Mouse (Mus musculus): ENCODE measurements around the gene Tnpo1. TPM values are rescaled to one million over a fixed set of nuclear protein-coding genes. Genes with fewer than 3 reads are reported as not detected.

Gene Tnpo1
- total RNA-seq, 2 experiments from 2014 or later: 33.6 to 45.3 TPM

DNA sequence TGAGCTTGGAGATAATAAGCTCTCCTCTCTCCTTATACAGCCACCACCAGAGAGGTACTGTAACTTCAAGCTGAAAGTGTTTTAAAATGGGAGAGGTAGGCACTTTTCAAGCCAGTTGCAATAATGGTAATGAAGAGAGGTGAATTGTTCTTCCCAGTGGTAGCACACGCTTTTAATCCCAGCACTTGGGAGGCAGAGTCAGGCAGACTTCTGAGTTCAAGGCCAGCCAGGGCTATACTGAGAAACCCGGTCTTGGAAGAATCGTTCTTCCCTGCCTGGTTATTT lies 716 bp upstream of the Tnpo1 start:
- no peak for ATAC-seq (replicated peaks; ENCODE audit: low FRiP score, poor library complexity, severe bottlenecking)

DNA sequence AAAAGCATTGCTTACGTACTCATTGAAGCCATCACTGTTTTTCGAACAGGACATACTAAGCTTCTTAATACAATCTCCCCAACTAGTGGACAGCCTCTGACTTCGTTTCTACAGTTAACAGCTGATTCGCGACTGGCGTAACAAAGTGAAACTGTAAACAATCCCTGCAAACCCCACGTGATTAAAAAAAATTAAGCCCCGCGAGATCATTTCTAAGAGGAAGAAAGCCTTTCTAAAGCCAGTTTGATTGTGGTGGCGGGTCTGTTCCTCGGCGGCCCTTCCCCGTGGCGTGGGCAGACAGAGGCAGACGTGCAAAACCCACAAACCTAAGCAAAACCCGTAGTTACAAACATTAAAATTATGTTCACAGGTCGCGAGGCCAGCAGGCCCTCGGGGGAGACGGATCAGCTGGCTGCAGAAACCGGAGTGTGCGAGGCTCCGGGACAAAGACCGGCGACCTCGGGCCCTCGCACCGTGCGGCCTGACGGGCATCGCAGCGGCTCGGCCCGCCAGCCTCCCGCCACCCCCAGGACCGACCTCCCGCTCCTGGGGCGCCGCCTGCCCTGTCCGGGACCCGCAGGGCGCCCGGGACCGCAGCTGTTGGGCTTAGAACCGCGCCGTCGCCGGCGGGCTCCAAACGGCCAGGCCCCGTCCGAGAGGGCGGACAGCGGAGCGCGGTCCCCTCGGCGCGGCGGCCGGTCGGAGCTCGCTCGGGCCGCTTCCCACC lies 535 bp downstream of the Tnpo1 start:
- peak; percentile 60 for ATAC-seq (replicated peaks; ENCODE audit: low FRiP score, poor library complexity, severe bottlenecking)

DNA sequence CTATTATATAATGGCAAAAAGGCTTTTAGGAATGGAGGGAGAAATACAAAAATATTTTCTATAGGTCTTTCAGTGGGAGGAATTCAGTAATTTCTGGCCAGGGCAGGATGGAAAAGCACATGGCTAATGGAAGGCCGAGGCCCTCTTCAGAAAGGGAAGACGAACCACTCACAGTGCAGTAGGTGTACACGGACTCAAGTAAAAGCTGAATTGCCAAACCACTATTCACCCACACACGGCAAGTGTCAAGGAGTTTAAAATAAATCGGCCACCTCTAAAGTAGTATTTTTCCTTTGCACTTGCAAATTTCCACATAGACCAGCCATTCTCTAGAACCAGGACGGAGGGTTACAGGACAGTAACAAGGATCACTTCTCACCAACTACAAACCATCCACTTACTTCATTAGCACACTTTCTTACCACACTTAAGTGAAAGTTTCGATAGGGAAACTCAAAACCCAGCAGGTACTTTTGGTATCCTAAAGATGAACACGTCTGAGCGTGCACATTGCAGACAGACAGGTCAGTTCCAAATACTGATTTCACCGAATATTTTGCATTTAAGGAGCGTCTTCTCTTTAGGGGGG lies 1.2 kb downstream of the Tnpo1 start:
- peak; percentile 17 for ATAC-seq (replicated peaks; ENCODE audit: low FRiP score, poor library complexity, severe bottlenecking)

DNA sequence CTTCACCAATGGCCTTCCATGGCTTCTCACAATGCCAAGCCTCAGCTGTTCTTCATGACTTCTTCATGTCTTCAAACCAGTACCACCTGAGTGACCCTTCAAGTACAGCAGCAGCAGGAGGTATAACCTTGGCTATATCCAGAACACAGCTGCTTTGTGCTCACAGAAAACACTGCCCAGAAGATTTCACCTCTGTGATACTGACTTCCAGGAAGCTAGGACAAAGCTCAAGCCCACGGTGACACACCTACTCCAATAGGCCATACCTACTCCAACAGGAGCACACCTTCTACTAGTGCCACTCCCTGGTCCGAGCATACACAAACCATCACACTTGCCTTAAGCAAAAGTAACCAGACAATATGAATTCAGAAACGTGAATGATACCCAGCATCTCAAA lies 3.4 kb downstream of the Tnpo1 start:
- no peak for ATAC-seq (replicated peaks; ENCODE audit: low FRiP score, poor library complexity, severe bottlenecking)

DNA sequence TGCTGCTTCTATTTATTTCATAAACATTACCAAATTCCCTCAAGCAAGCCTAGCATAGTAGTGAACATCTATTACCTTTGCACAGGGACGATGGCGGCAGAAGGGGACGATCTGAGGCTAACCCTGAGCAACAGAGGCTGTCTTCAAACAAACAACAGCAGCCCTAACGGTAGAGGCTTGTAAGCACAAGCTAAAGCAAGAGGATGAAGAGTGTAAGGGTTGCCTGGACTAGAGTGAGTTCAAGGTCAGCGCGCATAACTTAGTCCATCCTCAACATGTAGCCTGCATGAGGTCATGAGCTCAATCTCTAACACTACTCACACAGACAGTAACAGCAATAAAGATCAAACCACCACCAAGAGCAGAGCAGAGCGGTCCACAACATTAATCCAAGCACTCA lies 4.9 kb downstream of the Tnpo1 start:
- no peak for ATAC-seq (replicated peaks; ENCODE audit: low FRiP score, poor library complexity, severe bottlenecking)

DNA sequence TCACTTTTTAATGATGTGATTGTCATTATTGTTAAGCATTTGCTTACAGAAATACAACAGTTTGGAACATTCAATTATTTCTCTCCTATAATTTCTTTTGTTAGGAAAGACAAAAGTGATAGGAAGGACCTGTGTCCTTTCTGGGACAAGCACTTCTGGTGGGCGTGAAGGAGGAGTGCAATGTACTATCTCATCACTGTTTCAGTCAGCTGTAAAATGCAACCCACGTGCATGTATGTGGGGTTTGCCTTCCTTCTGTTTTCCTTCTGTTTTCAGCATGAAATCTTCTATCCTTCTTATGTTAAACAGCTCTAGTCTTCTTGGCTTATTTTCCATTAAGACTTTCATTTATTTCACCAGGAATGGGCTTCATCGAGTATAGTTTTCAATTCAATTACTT lies 5.9 kb downstream of the Tnpo1 start:
- ATAC-seq (replicated peaks; ENCODE audit: low FRiP score, poor library complexity, severe bottlenecking): no peak

DNA sequence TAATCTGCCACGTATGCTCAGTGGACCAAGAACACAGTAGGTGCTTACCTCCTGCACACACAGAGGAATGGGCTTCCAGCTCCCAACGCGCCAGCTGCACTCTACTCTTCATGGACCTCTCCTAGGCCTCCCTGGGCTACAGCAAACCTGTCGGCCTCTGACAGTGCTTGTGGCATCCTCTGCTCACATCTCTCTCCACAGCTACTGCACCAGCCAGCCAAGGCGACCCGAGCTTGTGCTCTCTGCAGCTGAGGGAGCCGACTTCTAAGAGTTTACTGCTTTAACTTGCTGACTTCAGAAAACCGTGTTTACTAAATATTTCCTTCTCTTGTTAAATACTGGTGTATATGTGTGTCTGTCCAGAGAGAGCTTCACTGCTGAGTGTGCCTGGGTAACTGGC lies 6.5 kb downstream of the Tnpo1 start:
- no peak for ATAC-seq (replicated peaks; ENCODE audit: low FRiP score, poor library complexity, severe bottlenecking)

DNA sequence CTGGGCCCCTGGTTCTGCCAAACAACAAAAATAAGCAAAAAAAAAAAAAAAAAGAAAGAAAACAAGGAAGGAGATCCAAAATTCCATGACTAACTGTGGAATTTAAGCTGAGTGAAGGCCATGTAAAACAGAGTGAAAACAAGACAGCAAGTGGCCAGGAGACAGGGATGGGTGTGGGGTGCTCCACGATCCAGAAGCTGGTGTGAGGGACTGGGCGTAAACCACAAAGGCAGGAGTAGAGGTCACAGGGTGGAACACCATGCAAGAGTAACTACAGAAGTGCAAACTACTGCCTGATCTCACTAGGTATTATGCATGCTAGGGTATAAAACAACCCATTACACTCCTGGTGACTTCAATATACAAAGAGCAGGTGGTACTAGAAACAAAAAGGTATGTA lies 8.3 kb downstream of the Tnpo1 start:
- ATAC-seq (replicated peaks; ENCODE audit: low FRiP score, poor library complexity, severe bottlenecking): no peak

DNA sequence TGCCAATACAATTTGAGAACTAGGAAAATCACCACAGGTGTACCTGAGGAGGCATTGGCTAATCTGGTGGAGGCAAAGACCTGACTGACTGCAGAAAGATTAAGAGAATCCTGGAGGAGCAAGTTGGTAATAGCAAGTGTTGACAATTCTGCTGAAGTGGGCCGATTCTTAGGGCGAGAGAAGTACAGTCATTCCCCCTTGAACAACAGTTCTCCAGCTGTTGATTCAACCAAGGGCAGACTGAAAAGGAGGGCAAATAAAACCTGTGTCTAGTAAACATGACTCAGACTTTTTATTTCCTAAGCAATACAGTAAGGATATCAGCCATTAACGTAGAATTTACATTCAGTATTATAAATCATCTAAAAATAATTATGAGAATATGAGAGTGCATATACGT lies 10.6 kb downstream of the Tnpo1 start:
- no peak for ATAC-seq (replicated peaks; ENCODE audit: low FRiP score, poor library complexity, severe bottlenecking)

DNA sequence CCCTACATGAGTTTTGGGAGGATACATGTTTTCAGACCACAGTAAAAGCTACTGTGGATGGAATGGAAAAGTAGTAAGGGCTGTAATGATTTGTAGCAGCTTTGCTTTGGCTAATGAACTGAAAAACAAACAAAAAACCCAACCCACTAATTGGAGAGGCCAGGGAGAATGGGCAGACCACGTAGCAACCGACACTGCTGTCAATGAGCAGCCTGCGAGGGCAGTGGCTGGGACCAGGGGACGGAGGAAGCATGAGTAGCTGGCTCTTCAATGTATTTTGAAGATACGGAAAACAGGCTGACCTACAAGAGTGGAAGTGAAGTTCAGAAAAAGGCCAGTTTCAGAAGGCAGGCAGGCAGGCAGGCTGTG lies 11.4 kb downstream of the Tnpo1 start:
- no peak for ATAC-seq (replicated peaks; ENCODE audit: low FRiP score, poor library complexity, severe bottlenecking)

DNA sequence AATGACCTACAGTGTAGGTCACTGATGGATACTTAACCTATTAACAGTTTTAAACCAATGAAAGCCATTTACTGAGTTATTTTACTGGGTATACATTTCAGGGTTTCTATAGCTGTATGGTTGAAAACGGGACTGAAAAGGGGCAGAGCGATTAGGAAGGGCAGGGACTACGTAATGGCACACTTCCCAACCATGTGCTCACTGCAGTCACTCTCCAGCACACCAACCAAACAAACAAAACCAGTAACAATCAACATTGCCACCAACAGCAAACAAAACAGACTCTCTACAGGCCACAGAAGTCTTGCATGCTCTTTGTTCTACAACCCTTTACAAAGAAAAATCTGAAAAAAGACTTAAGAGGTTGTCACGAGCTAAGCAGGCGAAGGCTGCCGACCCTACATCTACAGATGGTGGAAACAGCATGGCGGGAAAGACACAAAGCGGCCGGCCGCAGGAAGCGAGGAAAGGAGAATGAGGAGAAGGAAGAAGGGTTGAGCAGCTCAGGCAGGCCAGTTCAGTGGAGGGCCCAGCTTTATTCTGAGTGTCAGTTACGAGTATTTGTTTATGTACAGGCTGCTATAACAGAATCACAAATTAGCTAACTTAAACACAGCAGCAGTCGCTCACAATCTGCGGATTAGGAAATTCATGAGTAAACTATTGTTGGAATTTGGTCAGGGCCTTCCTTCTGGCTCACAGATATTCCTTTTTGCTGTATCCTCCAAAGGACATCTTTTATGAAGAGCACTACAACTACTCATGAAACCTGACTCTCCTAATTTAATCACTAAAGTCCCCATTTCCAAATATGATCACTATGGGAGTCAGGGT lies 12.0 kb downstream of the Tnpo1 start:
- ATAC-seq (replicated peaks; ENCODE audit: low FRiP score, poor library complexity, severe bottlenecking): no peak

DNA sequence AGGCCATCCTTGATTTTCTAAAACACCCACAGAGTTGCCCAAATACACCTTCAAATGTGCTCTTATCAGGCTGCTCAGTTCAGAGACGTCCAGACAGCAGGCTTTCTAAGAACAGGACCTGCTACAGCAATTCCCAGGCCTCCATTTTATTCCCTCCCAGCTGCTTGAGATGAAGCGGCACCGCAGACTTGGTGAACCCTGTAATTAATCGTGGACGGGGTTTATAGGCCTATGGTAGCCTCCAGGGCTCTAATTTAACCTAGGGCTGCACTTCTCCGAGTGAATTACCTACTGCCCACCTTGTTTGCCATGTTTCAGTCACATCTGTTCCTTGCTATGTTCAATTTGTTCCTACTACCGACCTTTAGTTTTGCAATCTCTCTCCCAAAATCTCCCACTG lies 13.0 kb downstream of the Tnpo1 start:
- no peak for ATAC-seq (replicated peaks; ENCODE audit: low FRiP score, poor library complexity, severe bottlenecking)

DNA sequence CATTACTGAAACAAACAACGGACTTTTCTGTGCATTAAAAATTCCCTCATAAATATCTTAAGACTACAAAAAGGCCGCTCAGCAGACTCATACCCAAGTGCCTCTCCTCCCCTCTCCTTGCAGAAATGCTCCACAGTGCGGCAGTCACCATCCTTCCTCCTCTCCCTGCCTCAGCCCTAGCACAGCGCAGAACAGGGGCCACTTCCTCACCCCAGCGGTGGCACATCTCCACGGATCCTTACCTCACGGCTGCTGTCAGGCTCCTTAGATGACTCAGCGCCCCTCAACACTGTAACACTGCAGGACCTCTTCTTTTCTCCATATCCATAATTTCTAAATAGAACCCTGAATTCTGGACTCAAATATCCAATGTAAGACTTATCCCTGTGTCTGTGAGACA lies 13.6 kb downstream of the Tnpo1 start:
- ATAC-seq (replicated peaks; ENCODE audit: low FRiP score, poor library complexity, severe bottlenecking): peak; percentile 57; the same call in 1 of the 2 replicates

DNA sequence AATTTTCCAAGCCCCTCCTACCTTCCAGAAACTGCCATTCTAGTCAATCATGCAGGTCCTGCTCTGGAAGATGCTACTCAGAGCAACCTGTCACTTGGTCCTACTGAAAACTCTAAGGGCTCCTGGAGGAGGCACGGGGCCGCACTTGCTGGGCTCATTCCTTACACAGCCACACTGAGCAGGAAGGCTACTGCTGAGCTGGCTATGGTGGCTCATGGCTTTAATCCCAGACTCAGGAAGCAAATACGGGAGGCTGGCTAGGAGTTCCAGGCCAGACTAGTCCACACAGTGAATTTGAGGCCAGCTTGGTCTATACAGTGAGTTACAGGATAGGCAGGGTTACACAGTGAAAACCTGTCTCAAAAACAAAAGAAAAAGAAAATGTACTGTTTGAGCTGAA lies 15.4 kb downstream of the Tnpo1 start:
- no peak for ATAC-seq (replicated peaks; ENCODE audit: low FRiP score, poor library complexity, severe bottlenecking)

DNA sequence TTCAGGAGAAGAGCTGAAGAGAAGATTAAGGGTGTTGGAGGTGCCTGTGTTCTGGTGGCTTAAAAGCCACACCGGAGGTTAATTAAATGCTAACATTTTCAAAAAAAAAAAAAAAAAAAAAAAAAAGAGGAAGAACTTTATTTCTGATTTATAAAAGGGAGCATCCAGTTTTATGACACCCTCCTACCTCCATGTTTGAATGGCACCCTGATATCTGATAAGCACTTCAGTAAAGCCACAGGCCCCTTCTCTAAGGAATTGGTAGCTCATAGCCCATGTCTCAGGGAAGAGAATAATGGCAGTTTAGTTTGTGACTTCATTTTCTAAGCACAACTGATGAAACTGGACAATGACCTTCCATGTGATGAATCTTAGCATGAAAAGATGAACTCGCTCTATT lies 21.6 kb downstream of the Tnpo1 start:
- no peak for ATAC-seq (replicated peaks; ENCODE audit: low FRiP score, poor library complexity, severe bottlenecking)

DNA sequence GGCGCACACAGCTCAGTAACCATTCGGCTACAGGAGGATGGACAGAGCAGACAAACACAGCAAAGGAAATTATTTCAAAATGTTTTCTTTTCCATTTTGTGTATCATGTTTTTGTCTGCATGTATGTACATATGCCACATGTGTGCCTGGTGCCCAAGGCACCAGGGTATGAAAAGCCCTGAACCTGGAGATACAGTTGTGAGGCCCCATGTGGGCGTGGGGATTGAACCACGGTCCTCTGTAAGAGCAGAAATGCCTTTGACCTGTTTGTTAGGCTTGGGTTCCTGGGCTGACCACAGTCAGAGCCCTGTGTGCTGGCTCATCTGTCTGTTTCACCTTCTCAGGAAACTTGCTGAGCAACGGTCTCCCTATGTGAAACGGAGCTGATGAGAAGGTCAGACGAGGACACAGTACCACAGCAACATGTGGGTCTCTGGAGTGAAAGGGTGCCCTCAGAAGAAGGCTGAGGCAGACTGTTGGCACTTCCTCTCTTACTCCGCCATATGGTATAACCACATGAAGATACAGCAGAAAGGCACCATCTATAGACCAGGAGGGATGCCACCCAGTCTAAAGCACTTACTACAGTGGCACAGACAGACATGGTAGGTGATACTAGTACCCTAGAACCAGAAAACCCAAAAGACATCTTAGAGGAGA lies 23.7 kb downstream of the Tnpo1 start:
- 0 out of 2 replicates have a peak, but pooled peaks have one; percentile 27 for ATAC-seq (replicated peaks; ENCODE audit: low FRiP score, poor library complexity, severe bottlenecking)

DNA sequence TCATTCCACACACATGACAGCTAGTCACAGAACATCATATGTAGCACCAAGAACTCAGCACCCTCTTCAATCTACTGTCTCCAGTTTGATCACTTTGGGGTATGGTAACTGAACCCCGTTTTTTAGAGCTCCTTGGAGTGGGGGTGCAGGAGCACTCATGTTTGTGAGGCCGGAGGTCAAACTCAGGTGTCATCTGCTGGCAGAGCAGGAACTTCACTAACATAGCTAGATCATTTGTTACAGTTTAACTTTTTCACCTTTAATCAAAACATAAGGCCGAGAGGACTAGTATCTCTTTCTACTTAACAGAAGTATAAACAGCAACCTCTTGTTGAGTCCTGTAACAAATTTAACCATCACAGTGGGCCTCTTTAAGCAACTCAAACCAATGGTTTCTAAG lies 26.6 kb downstream of the Tnpo1 start:
- ATAC-seq (replicated peaks; ENCODE audit: low FRiP score, poor library complexity, severe bottlenecking): no peak

DNA sequence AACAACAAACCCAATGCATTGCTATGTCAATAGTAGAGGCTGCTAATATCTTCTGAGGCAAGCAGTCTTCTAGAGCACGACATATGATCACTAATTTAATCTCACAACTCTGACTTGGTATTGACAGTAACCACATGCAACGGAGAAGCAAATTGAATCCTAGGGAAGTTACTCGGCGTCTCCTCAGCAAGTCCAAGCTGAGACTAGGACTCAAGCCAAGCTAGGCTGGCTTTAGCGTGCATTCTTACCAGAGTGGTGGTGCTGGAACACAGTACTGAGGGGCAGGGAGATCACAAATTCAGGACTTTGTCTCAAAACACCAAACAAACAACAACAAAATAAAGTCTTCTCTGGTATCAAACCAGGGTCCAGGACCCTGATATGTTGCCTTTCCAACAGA lies 28.6 kb downstream of the Tnpo1 start:
- ATAC-seq (replicated peaks; ENCODE audit: low FRiP score, poor library complexity, severe bottlenecking): no peak

DNA sequence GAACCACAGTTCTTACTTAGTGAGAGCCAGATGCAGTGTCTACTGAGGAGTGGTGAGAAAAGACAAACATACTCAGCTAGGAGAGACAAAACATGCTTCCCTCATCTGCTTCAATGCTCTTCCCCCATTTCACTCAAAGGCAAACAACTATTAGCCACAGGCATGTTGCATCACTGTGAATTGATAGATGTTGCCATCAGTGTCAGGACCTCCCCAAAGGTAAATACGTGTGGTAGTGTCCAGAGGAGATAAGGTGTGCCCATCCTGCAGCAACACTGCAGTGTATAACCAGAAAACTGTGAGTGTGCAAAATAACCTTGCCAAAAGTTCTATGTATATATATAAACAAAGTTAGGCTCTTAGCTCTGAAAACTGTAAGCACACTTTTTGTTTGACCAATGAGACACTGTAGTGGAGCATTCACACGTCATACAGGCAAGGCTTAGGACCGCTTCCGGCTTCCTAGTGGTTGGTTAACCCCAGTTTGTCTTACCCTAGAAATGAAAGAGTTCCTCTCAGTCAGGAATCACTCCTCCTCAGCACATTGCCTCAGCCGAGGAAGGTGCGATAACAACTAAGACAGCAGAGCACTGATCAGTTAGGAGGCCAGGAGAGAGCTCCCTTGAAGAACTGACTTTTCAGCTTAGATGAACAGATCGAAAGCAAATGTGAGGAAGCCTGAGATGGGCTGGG lies 29.6 kb downstream of the Tnpo1 start:
- ATAC-seq (replicated peaks; ENCODE audit: low FRiP score, poor library complexity, severe bottlenecking): peak; percentile 78

DNA sequence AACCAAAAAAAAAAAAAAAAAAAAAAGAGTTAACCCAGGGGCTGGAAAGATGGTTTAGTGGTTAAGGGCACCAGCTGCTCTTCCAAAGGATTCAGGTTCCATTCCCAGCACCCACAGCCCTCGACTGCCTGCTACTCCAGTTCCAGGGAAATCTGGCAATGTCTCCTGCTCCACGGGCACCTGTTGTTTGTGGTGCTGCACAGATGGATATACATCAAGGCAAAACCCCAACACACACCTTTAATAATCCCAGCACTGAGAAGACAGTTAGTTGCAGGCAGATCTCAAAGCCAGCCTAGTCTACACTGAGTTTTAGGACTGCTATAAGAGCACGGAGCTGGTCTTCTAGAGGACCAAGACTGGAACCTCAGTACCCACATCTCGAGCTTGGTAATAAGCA lies 30.2 kb downstream of the Tnpo1 start:
- ATAC-seq (replicated peaks; ENCODE audit: low FRiP score, poor library complexity, severe bottlenecking): no peak
